Mouse (Mus musculus) spleen, postnatal 10 days (tissue): ENCODE results near the gene Samt3.

ENCODE experiments used
- DNase-seq, 2 experiments: peaks; one replicate each; pipeline ENCODE4 v3.0.0; 2021 to 2022; ENCODE audit warnings: low spot score in 2 of 2

The Samt3 gene

GRCm38 (mm10) chrX:86043899-86044298, at the start of gene Samt3:
Gene Samt3, plus strand, starts transcription at chrX:86044199.
- no peak for DNase-seq

GRCm38 (mm10) chrX:86016591-86016990, 27.4 kb upstream of the Samt3 start:
- DNase-seq = no peak

- no peak for DNase-seq
Observed at GRCm38 (mm10) chrX:86088672-86089071, 44.7 kb downstream of the Samt3 start.
